Mouse (Mus musculus) hindbrain, embryonic 14.5 days (tissue): ENCODE measurements around the gene Rhpn2. TPM values are rescaled to one million over a fixed set of nuclear protein-coding genes. Genes with fewer than 3 reads are reported as not detected.

Source experiments
- ATAC-seq: fragments of 200-750 bp; cut with Nextera tagmentation; 2 replicates; pipeline ENCODE4 v1.8.0; 2017; ENCODE audit warnings: moderate number of reproducible peaks, mild to moderate bottlenecking, moderate TSS enrichment, moderate library complexity; ENCODE audit not compliant: low FRiP score
- DNase-seq: peaks from one replicate; pipeline ENCODE4 v3.0.0-alpha.2; 2015; ENCODE audit warnings: low spot score
- H3K27ac ChIP-seq: fragments of 300-500 bp; sonication (generic); 2 replicates; pipeline ENCODE4 v1.5.1; 2014; ENCODE audit warnings: mild to moderate bottlenecking, moderate library complexity
- H3K27me3 ChIP-seq: fragments of 300-500 bp; sonication (generic); 2 replicates; pipeline ENCODE4 v1.6.1; 2014; ENCODE audit warnings: mild to moderate bottlenecking, low read length, mixed read lengths; ENCODE audit not compliant: control insufficient read depth, insufficient read depth
- H3K36me3 ChIP-seq: fragments of 300-500 bp; sonication (generic); replicated peaks from 2 replicates; pipeline ENCODE4 v1.6.1; 2014; ENCODE audit not compliant: control insufficient read depth, insufficient read depth
- H3K4me1 ChIP-seq: fragments of 300-500 bp; sonication (generic); replicated peaks from 2 replicates; pipeline ENCODE4 v1.6.1; 2014; ENCODE audit warnings: antibody characterized with exemption, low read length, mixed read lengths; ENCODE audit not compliant: control insufficient read depth, insufficient read depth
- H3K4me2 ChIP-seq: fragments of 300-500 bp; sonication (generic); replicated peaks from 2 replicates; pipeline ENCODE4 v1.6.1; 2014; ENCODE audit warnings: mild to moderate bottlenecking, moderate library complexity
- H3K4me3 ChIP-seq: fragments of 300-500 bp; sonication (generic); replicated peaks from 2 replicates; pipeline ENCODE4 v1.5.1; 2014; ENCODE audit warnings: mild to moderate bottlenecking, low read length
- H3K9ac ChIP-seq: fragments of 300-500 bp; sonication (generic); 2 replicates; pipeline ENCODE4 v1.6.1; 2014
- H3K9me3 ChIP-seq: fragments of 300-500 bp; sonication (generic); 2 replicates; pipeline ENCODE4 v1.6.1; 2016; ENCODE audit warnings: low read length; ENCODE audit not compliant: control insufficient read depth
- WGBS: fragments of 180-500 bp; shearing (Covaris S2); extraction: QIAGEN DNeasy Blood & Tissue Kit; methylation state at CpG from one replicate; pipeline ENCODE4 v1.1.7; 2014; 5-methylcytosine and 5-hydroxymethylcytosine counted together
- polyA plus RNA-seq: library from polyadenylated mRNA; unstranded; fragments of >200 nt; fragmentation: Nextera tagmentation; extraction: Ambion mirVana; gene quantifications from 2 replicates; pipeline ENCODE4 v1.2.1, GENCODE M21; 2014

Gene Rhpn2
- polyA plus RNA-seq, 1 experiment from 2014 or later = 4.2 TPM

- H3K4me3 ChIP-seq = no peak overlapping the region
- no peak for DNase-seq
- ATAC-seq = no peak
- H3K27ac ChIP-seq = no peak overlapping the region
- H3K36me3 ChIP-seq = no peaks in the 10 kb centered on the region
- no peak overlapping the region for H3K9ac ChIP-seq
- no peak overlapping the region for H3K4me2 ChIP-seq
- H3K27me3 ChIP-seq = no peaks in the 10 kb centered on the region
- H3K9me3 ChIP-seq = no peaks in the 10 kb centered on the region
- 86% methylated on average over 4 of the region's 4 CpGs for WGBS
- H3K4me1 ChIP-seq = no peaks in the 10 kb centered on the region
Observed at GRCm38 (mm10) chr7:35342498-35342897, 8.5 kb downstream of the Rhpn2 start.

- H3K36me3 ChIP-seq = no peaks in the 10 kb centered on the region
- whole genome bisulfite sequencing = 96% methylated on average over 5 of the region's 5 CpGs
- H3K4me3 ChIP-seq = no peak overlapping the region
- H3K9me3 ChIP-seq = no peaks in the 10 kb centered on the region
- H3K4me1 ChIP-seq = no peaks in the 10 kb centered on the region
- H3K4me2 ChIP-seq = no peak overlapping the region
- H3K9ac ChIP-seq = no peak overlapping the region
- ATAC-seq = no peak
- no peak overlapping the region for H3K27ac ChIP-seq
- no peaks in the 10 kb centered on the region for H3K27me3 ChIP-seq
- DNase-seq = no peak
Observed at GRCm38 (mm10) chr7:35344785-35345330, 10.9 kb downstream of the Rhpn2 start.

- Histone ChIP-seq H3K27me3 (no peaks in the 10 kb centered on the region), H3K4me3 (no peak overlapping the region), H3K4me1 (no peaks in the 10 kb centered on the region), H3K9ac (no peak overlapping the region), H3K4me2 (no peak overlapping the region), H3K9me3 (no peaks in the 10 kb centered on the region), H3K27ac (no peak overlapping the region), H3K36me3 (no peaks in the 10 kb centered on the region)
- 84% methylated on average over 17 of the region's 18 CpGs for WGBS
- ATAC-seq (no peak), DNase-seq (no peak)
Observed at GRCm38 (mm10) chr7:35347918-35348700, 14.1 kb downstream of the Rhpn2 start.

- no peak for ATAC-seq
- no peaks in the 10 kb centered on the region for H3K36me3 ChIP-seq
- WGBS = 91% methylated on average over 4 of the region's 4 CpGs
Observed at GRCm38 (mm10) chr7:35349022-35349421, 15.1 kb downstream of the Rhpn2 start.

GRCm38 (mm10) chr7:35349886-35350684 is 16.1 kb downstream of the Rhpn2 start:
- no peaks in the 10 kb centered on the region for H3K4me1 ChIP-seq
- H3K27me3 ChIP-seq = no peaks in the 10 kb centered on the region
- no peak overlapping the region for H3K27ac ChIP-seq
- DNase-seq (no peak), ATAC-seq (no peak)
- H3K4me2 ChIP-seq = no peak overlapping the region
- WGBS = 93% methylated on average over 8 of the region's 8 CpGs
- H3K4me3 ChIP-seq = no peak overlapping the region
- H3K36me3 ChIP-seq = no peaks in the 10 kb centered on the region
- no peak overlapping the region for H3K9ac ChIP-seq
- no peaks in the 10 kb centered on the region for H3K9me3 ChIP-seq

More at GRCm38 (mm10) chr7:35349022-35349421, 15.1 kb downstream of the Rhpn2 start:
- no peak overlapping the region for H3K4me2 ChIP-seq
- H3K27ac ChIP-seq = no peak overlapping the region
- H3K4me3 ChIP-seq = no peak overlapping the region
- no peak overlapping the region for H3K9ac ChIP-seq
- no peak for DNase-seq
- H3K9me3 ChIP-seq = no peaks in the 10 kb centered on the region
- no peaks in the 10 kb centered on the region for H3K4me1 ChIP-seq
- no peaks in the 10 kb centered on the region for H3K27me3 ChIP-seq

GRCm38 (mm10) chr7:35351155-35351554 is 17.2 kb downstream of the Rhpn2 start:
- Histone ChIP-seq H3K4me1 (no peaks in the 10 kb centered on the region), H3K27me3 (no peaks in the 10 kb centered on the region), H3K9me3 (no peaks in the 10 kb centered on the region), H3K36me3 (no peaks in the 10 kb centered on the region), H3K27ac (no peak overlapping the region), H3K4me2 (no peak overlapping the region), H3K4me3 (no peak overlapping the region), H3K9ac (no peak overlapping the region)
- ATAC-seq (no peak), DNase-seq (no peak)
- 92% methylated on average over 3 of the region's 3 CpGs for WGBS

- DNase-seq = no peak
- no peak overlapping the region for H3K27ac ChIP-seq
- WGBS = 97% methylated on average over 15 of the region's 15 CpGs
- no peak for ATAC-seq
- no peak overlapping the region for H3K9ac ChIP-seq
- H3K27me3 ChIP-seq = no peaks in the 10 kb centered on the region
- H3K4me2 ChIP-seq = no peak overlapping the region
- H3K4me1 ChIP-seq = no peaks in the 10 kb centered on the region
- no peak overlapping the region for H3K4me3 ChIP-seq
- no peaks in the 10 kb centered on the region for H3K36me3 ChIP-seq
- no peaks in the 10 kb centered on the region for H3K9me3 ChIP-seq
Observed at GRCm38 (mm10) chr7:35353306-35353705, 19.3 kb downstream of the Rhpn2 start.

GRCm38 (mm10) chr7:35355303-35355872 is 21.4 kb downstream of the Rhpn2 start:
- Histone ChIP-seq H3K36me3 (no peaks in the 10 kb centered on the region), H3K9me3 (no peaks in the 10 kb centered on the region), H3K9ac (no peak overlapping the region), H3K4me3 (no peak overlapping the region), H3K4me1 (no peaks in the 10 kb centered on the region), H3K4me2 (no peak overlapping the region), H3K27me3 (no peaks in the 10 kb centered on the region), H3K27ac (no peak overlapping the region)
- ATAC-seq (no peak), DNase-seq (no peak)
- 92% methylated on average over 5 of the region's 5 CpGs for WGBS

GRCm38 (mm10) chr7:35357621-35358020 is 23.7 kb downstream of the Rhpn2 start:
- ATAC-seq (no peak), DNase-seq (no peak)
- Histone ChIP-seq H3K4me1 (no peaks in the 10 kb centered on the region), H3K4me2 (no peak overlapping the region), H3K27me3 (no peaks in the 10 kb centered on the region), H3K9ac (no peak overlapping the region), H3K4me3 (no peak overlapping the region), H3K27ac (no peak overlapping the region), H3K9me3 (no peaks in the 10 kb centered on the region), H3K36me3 (no peaks in the 10 kb centered on the region)
- 90% methylated on average over 12 of the region's 12 CpGs for WGBS
